Mouse (Mus musculus): ENCODE data around the gene Abhd2.
A peak's percentile ranks its signal among the peaks of the same experiment; 100 is the strongest.
"Not testable (repeated sequence)": the region's sequence is repeated elsewhere in the genome, so short reads cannot be mapped to it uniquely, and the experiment has no call there.

The Abhd2 gene

GRCm38 (mm10) chr7:79267690-79268388, 5.2 kb upstream of the Abhd2 start:
- DNase-seq, result no peak

- DNase-seq, result no peak
These were observed 4.1 kb upstream of the Abhd2 start for GRCm38 (mm10) chr7:79268897-79269296.

- no peak for DNase-seq
These were observed 3.6 kb upstream of the Abhd2 start for GRCm38 (mm10) chr7:79269411-79269810.

GRCm38 (mm10) chr7:79269866-79270265, 3.1 kb upstream of the Abhd2 start:
- no peak for DNase-seq

GRCm38 (mm10) chr7:79270961-79271387, 2.0 kb upstream of the Abhd2 start:
- DNase-seq, result no peak

- peak; percentile 52 to 61 for DNase-seq
These were observed 874 bp upstream of the Abhd2 start for GRCm38 (mm10) chr7:79271861-79272788.

GRCm38 (mm10) chr7:79273738-79274472, 906 bp downstream of the Abhd2 start:
- peak; percentile 45 to 60 for DNase-seq

GRCm38 (mm10) chr7:79274473-79275010, 1.5 kb downstream of the Abhd2 start:
- DNase-seq, result no peak

GRCm38 (mm10) chr7:79275345-79275744, 2.3 kb downstream of the Abhd2 start:
- no peak for DNase-seq

- no peak for DNase-seq
These were observed 5.4 kb downstream of the Abhd2 start for GRCm38 (mm10) chr7:79278432-79278831.

GRCm38 (mm10) chr7:79279376-79280029, 6.5 kb downstream of the Abhd2 start:
- peak; percentile 33 to 37 for DNase-seq

- DNase-seq, result no peak
These were observed 10.1 kb downstream of the Abhd2 start for GRCm38 (mm10) chr7:79282883-79283670.

- DNase-seq, result not testable (repeated sequence)
These were observed 10.6 kb downstream of the Abhd2 start for GRCm38 (mm10) chr7:79283671-79283941.

- no peak for DNase-seq
These were observed 11.3 kb downstream of the Abhd2 start for GRCm38 (mm10) chr7:79284160-79284888.

GRCm38 (mm10) chr7:79284889-79285280, 11.9 kb downstream of the Abhd2 start:
- no peak for DNase-seq

GRCm38 (mm10) chr7:79285408-79285807, 12.4 kb downstream of the Abhd2 start:
- no peak for DNase-seq

GRCm38 (mm10) chr7:79287226-79287625, 14.2 kb downstream of the Abhd2 start:
- no peak for DNase-seq

- no peak for DNase-seq
These were observed 14.9 kb downstream of the Abhd2 start for GRCm38 (mm10) chr7:79287928-79288327.

GRCm38 (mm10) chr7:79288422-79288821, 15.4 kb downstream of the Abhd2 start:
- DNase-seq, result no peak

- DNase-seq, result no peak
These were observed 20.7 kb downstream of the Abhd2 start for GRCm38 (mm10) chr7:79293605-79294232.

Measured in kidney, adult 8-10 months (tissue).